Mouse (Mus musculus) heart, adult 9 months (tissue): ENCODE measurements at regions not wholly inside any gene's neighbourhood (a gene's known extent, or its start where the extent isn't known, plus 50 kb on each side); places are given as distances from the start of the nearest gene placed in this dataset.
"Not testable (repeated sequence)": the region's sequence is repeated elsewhere in the genome, so short reads cannot be mapped to it uniquely, and the experiment has no call there.

Source experiments
- DNase-seq, 2 experiments: peaks; one replicate each; pipeline ENCODE4 v3.0.0; 2022; ENCODE audit warnings: low spot score in 2 of 2

GRCm38 (mm10) chr1:4570730-4571129 lies 237.0 kb upstream of the Gm37988 start:
- DNase-seq = no peak

GRCm38 (mm10) chr1:4571299-4572202 lies 236.1 kb upstream of the Gm37988 start:
- peak; percentile 81 to 83 for DNase-seq

DNA sequence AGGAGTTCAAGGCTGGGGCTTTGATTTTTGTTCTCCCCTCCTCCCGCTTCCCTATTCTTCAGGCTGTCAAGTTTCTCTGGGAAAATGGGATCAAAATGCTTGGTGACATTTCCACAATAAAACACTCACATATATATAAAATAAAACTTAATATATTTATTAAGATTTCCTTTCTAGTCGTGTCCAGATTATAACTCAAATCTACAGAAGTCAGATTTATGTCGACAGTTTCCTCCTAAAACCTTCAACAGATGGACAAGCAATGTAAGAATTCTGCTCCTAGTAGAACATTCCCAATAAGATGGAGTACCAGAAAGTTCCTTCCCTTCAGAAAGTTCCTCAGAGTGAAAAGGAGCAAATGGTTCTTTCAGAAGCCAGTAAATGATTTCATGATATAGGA lies 235.4 kb upstream of the Gm37988 start:
- no peak for DNase-seq

DNA sequence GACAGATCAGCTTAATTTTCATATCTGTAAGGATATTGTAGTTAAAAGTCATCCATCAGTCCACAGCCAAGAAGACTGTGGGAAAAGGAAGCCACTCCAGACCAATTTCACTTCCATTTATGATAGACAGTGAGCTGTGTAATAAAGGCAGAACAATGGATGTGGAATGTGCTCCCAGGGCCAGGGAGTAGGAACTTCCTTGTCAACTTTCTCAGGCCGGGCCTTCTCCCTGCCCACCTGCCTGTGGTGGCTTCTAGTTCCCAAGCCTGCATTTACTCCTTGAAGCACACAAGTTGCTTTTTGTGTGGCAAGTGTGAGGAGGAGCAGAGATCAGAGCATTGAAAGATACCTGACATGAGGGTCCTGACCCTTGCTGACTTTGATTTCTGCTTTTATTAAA lies 233.6 kb upstream of the Gm37988 start:
- DNase-seq = peak in 1 of 2 experiments; percentile 24

DNA sequence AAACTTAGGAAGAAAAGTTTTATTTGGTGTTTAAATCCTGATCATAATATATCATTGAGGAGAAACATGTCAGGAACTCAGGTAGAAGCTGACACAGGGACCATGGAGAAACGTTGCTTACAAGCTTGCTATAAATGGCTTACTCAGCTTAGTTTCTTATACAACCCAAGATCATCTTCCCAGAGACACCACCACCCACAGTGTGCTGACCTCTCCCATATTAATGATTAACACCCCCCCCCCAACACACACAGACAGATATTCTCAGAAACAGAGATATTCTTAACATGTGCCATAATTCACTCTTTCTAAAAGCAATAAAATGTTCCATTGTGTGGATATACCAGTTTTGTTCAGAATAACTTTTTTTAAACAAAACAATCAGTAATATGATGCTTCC lies 230.7 kb upstream of the Gm37988 start:
- DNase-seq = no peak

- DNase-seq = no peak
These were observed 225.2 kb upstream of the Gm37988 start for GRCm38 (mm10) chr1:4582534-4582933.

GRCm38 (mm10) chr1:4597856-4598255 lies 209.8 kb upstream of the Gm37988 start:
- DNase-seq = no peak

GRCm38 (mm10) chr1:4598425-4598824 lies 209.3 kb upstream of the Gm37988 start:
- DNase-seq = no peak

- DNase-seq = peak; percentile 15 to 45
These were observed 205.3 kb upstream of the Gm37988 start for GRCm38 (mm10) chr1:4602386-4602785.

DNA sequence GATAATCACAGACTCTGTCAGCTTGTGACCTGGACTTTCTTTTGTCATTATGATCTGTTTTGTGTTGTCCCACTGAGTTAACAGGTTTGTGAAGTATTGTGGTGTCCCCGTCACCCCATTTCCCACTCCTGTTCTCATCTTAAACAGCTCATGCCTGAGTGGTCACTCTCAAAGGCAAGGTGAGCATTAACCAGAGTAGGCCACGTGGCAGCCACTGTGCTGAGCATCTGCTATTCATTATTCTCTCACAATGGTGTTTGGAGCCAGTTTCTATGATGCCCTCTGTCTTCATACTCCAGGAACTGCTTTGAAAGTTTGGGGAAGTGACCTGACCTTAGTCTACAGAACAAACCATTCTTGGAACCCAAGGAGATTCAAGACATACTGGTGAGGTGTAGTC lies 198.9 kb upstream of the Gm37988 start:
- no peak for DNase-seq

GRCm38 (mm10) chr1:4613305-4613704 lies 194.4 kb upstream of the Gm37988 start:
- no peak for DNase-seq

GRCm38 (mm10) chr1:4615286-4615685 lies 192.4 kb upstream of the Gm37988 start:
- DNase-seq = no peak

GRCm38 (mm10) chr1:4617479-4617878 lies 190.2 kb upstream of the Gm37988 start:
- DNase-seq = peak; percentile 39 to 47

DNA sequence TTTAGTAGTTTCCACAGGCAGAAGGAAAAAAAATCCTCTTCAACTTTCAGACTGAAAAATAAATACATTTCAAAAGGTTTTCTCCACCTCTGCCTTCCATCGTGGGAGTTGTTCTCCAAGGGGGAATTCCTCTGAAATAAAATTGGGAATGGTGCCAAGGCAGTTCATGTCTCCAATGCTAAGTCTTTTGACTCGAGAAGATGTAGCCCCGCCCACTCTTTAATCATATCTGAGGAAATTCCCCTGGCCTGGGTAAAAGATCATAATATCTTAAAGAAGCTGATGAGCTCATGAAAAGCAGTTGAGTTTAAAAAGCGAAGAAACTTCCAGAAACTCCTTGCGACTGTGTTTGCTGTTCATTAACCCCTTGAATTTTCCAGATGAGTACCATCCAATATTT lies 185.3 kb upstream of the Gm37988 start:
- DNase-seq = peak; percentile 40 to 56

DNA sequence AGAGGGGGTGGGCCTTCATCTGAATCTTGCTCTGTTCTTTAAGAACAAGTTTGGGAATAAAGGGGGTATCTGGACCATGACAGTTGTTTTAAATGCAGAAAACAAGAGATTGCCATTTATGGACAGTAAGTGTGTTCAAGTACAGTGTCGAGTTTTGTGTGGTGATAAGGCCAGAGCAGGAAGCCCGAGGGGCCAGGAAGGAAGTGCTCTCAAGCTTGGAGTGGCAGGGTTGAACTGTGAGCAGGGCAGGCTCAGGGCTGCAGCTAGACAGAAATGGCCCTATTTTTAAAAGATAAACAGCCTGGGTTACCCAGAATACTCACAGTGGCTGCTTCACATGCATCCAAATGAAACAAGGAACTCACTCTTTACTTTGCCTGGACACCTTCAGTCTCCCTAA lies 184.4 kb upstream of the Gm37988 start:
- DNase-seq = peak in 1 of 2 experiments; percentile 16

GRCm38 (mm10) chr1:4653937-4654336 lies 153.8 kb upstream of the Gm37988 start:
- peak; percentile 32 to 58 for DNase-seq

DNA sequence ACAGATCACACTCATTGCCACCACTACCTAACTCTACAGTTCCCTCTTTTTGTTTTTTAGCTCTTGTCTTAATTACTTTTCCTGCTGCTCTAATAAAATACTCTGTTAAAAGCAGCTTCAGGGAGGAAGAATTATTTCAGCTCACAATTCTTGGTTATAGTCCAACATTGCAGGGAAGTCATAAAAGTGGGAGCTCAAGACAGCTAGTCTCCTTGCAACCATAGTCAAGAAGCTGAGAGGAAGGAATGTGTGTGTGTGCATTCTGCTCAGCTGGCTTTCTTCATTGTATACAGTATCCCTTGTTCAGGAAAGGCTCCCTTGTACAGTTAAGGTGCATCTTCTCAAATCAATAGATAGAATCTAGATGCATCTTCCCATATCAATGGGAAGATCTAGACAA lies 152.4 kb upstream of the Gm37988 start:
- peak in 1 of 2 experiments; percentile 49 for DNase-seq

DNA sequence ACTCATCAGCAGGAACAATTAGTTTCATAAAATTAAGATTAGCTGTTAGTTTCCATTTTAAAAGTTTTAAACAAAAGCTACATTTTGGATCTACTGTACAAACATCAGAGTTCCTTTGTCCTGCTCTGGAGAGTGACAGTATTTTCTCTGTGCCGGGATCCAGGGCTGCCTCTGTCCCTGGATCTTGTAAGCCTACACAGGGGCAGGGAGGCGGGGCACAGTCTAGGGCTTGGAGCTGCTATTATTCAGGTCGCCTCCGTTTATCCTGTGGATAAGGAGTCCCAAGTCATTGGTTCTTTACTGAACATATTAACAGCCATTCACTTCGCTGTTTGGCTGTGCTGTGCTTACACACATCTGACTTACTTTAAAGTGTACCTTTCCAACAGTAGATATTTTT lies 150.8 kb upstream of the Gm37988 start:
- DNase-seq = no peak

DNA sequence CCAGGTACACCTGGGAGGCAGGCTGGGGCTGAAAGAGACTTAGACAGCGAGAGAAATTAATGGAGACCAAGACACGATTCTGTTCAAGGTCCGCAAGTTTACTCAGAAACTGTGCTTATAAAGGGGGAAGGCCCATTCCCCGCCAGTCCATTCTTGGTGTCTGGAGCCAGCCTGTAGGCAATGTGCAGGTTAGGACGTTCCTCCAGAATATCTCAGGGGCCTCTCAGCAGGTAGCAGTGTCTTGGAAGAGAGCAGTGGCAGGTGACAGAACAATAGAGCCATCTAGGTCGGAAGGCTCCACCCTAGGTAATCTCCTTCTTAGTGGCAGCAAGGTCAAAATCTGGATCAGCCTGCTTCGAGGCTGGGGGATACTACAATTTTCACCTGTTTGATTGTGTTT lies 147.6 kb upstream of the Gm37988 start:
- not testable (repeated sequence) for DNase-seq

- not testable (repeated sequence) for DNase-seq
These were observed 147.1 kb upstream of the Gm37988 start for GRCm38 (mm10) chr1:4660616-4661015.

DNA sequence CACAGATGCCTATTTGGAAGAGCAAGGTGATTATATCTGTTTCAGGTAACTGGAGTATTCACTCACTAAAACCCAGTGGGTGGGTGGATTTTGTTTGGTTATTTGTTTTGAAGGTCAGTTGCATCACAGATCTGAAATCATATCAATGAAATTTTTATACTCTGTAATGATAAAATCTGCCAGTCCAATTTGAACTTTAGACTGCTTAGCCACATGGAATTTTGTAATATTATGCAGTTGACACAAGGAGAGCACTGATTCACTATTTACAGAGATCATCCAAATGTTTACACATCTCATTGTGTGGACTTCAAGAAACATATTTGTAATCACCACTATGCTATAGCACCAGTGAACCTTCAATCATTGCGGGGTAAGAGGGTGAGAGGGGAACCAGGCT lies 145.9 kb upstream of the Gm37988 start:
- no peak for DNase-seq

DNA sequence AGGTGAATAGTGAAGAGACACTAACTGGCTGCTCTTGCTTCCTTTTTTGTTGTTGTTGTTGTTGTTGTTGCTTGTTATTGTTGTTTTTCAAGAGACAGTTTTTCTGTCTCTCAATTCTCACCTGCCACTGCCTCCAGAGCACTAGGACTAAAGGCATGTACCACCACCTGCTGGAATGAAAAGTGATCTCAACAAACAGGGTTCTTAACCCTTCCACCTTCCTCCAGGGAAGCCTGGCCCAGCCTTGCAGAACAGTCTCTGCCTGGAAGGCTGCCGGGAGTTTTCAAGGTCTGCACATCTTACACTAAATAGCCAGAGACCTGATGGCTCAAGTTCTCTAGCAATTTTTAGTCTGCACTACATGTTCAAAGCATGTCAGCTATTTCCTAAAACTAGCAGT lies 138.0 kb upstream of the Gm37988 start:
- DNase-seq = no peak

DNA sequence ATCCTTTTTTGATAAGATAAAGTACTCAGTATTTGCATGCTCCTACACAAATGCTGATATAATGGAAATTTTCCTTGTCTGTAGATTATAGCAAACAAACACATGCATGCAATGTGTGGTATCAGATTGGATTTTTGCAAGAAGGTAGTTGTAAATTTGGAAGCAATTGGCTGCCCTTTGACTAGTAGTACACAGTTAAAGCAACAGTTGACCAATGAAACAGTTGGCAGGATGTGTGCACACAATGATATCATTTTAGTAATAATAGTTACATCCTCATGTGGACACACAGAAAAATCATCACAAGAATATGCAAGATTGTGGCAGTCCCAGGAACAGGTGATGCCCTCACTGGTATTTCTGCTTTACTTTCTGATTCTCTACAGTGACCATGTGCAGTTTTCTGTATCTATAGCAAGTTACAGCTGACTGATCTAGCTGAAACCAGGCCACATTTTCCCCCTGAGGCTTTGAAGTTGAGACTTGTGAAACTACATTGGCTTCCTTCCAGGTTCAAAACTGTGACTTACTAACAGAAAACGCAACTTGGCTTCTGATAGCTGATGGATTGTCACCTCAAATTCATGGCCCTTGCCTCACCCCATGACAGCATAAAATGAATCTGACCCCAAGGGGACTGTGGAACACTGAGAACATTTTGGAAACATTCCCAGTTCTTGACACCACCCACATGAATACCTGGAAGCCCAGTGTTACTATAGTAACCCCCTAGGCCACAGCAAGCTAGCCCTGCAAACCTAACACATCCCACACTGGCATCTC lies 136.3 kb upstream of the Gm37988 start:
- DNase-seq = peak; percentile 47 to 75
